ENCODE assay signal across 11 mouse cellular contexts in genomic region chr14:22807324-22807723, GRCm38 (mm10).
DNase-seq lines count a peak whose midpoint lies in the region; ATAC-seq lines count a peak whose summit lies in the region.
"Had no signal": no experiment of that assay in that cellular context is flagged by ENCODE, and none has a peak within 500 bp of the region (broad histone marks: within the 10 kb centered on the region; RNA-seq: fewer than 3 reads in every experiment).

No protein-coding gene starts in this region.

- H3K4me2 ChIP-seq in kidney, embryonic 15.5 days = peak overlapping the region; percentile 53
- peak overlapping the region; percentile 49 for H3K4me2 ChIP-seq in embryonic facial prominence, embryonic 12.5 days (replicated peaks)
- peak overlapping the region; percentile 55; the same call in 1 of the 2 replicates for H3K4me2 ChIP-seq in hindbrain, embryonic 15.5 days
- peak overlapping the region; percentile 47 for H3K4me2 ChIP-seq in neural tube, embryonic 12.5 days (replicated peaks)

- no peak overlapping the region for H3K9ac ChIP-seq in kidney, embryonic 15.5 days
- no peak overlapping the region for H3K9ac ChIP-seq in embryonic facial prominence, embryonic 12.5 days
- no peak overlapping the region for H3K9ac ChIP-seq in hindbrain, embryonic 15.5 days
- no peak overlapping the region for H3K9ac ChIP-seq in neural tube, embryonic 12.5 days

- peaks cover 64% of the 10 kb centered on the region for H3K4me1 ChIP-seq in kidney, embryonic 15.5 days
- H3K4me1 ChIP-seq in embryonic facial prominence, embryonic 12.5 days = peaks cover 14% of the 10 kb centered on the region
- H3K4me1 ChIP-seq in hindbrain, embryonic 15.5 days (replicated peaks) = peaks cover 24% of the 10 kb centered on the region
- peaks cover 22% of the 10 kb centered on the region for H3K4me1 ChIP-seq in neural tube, embryonic 12.5 days

- H3K36me3 ChIP-seq in kidney, embryonic 15.5 days = no peaks in the 10 kb centered on the region
- H3K36me3 ChIP-seq in embryonic facial prominence, embryonic 12.5 days = no peaks in the 10 kb centered on the region
- H3K36me3 ChIP-seq in hindbrain, embryonic 15.5 days = no peaks in the 10 kb centered on the region
- H3K36me3 ChIP-seq in neural tube, embryonic 12.5 days = no peaks in the 10 kb centered on the region

- H3K4me3 ChIP-seq in kidney, embryonic 15.5 days (replicated peaks) = no peak overlapping the region
- H3K4me3 ChIP-seq in embryonic facial prominence, embryonic 12.5 days = no peak overlapping the region
- no peak overlapping the region for H3K4me3 ChIP-seq in hindbrain, embryonic 15.5 days
- no peak overlapping the region for H3K4me3 ChIP-seq in neural tube, embryonic 12.5 days

- 8% methylated on average over 3 of the region's 3 CpGs for WGBS in kidney, embryonic 15.5 days
- WGBS in embryonic facial prominence, embryonic 12.5 days = 6% methylated on average over 3 of the region's 3 CpGs
- 20% methylated on average over 3 of the region's 3 CpGs for WGBS in hindbrain, embryonic 15.5 days
- under 1% methylated on average over 3 of the region's 3 CpGs for WGBS in neural tube, embryonic 12.5 days

- no peaks in the 10 kb centered on the region for H3K9me3 ChIP-seq in kidney, embryonic 15.5 days (replicated peaks)
- H3K9me3 ChIP-seq in embryonic facial prominence, embryonic 12.5 days = no peaks in the 10 kb centered on the region
- no peaks in the 10 kb centered on the region for H3K9me3 ChIP-seq in hindbrain, embryonic 15.5 days
- no peaks in the 10 kb centered on the region for H3K9me3 ChIP-seq in neural tube, embryonic 12.5 days

- DNase-seq in kidney, postnatal 25 days = no peak
- no peak for DNase-seq in layer of hippocampus, adult 9-10 months (ENCODE audit: low spot score)
- DNase-seq: layer of hippocampus, postnatal 36 days; lung, postnatal 4 days; right cerebral cortex, adult 18-20 months; thymus, postnatal 25 days had no signal

- 0 out of 2 replicates have a peak, but pooled peaks have one; percentile 46 for ATAC-seq in kidney, embryonic 15.5 days (replicated peaks; ENCODE audit: low FRiP score)
- ATAC-seq in embryonic facial prominence, embryonic 12.5 days (ENCODE audit: insufficient number of reproducible peaks, insufficient read depth, low FRiP score, low TSS enrichment) = no peak
- ATAC-seq in hindbrain, embryonic 15.5 days (ENCODE audit: low FRiP score, low read depth) = no peak
- no peak for ATAC-seq in neural tube, embryonic 12.5 days (ENCODE audit: low FRiP score, low read depth)
- no peak for ATAC-seq in megakaryocyte progenitor cell, adult 5-6 weeks (replicated peaks; ENCODE audit: poor library complexity)

- H3K27me3 ChIP-seq in kidney, embryonic 15.5 days = no peaks in the 10 kb centered on the region
- H3K27me3 ChIP-seq in embryonic facial prominence, embryonic 12.5 days = no peaks in the 10 kb centered on the region
- 0 out of 2 replicates have a peak, but pooled peaks cover 8% of the 10 kb centered on the region for H3K27me3 ChIP-seq in hindbrain, embryonic 15.5 days
- 0 out of 2 replicates have a peak, but pooled peaks cover 3% of the 10 kb centered on the region for H3K27me3 ChIP-seq in neural tube, embryonic 12.5 days (replicated peaks)

- peak overlapping the region; percentile 87 for H3K27ac ChIP-seq in kidney, embryonic 15.5 days
- H3K27ac ChIP-seq in embryonic facial prominence, embryonic 12.5 days = no peak overlapping the region
- no peak overlapping the region for H3K27ac ChIP-seq in hindbrain, embryonic 15.5 days (replicated peaks)
- no peak overlapping the region for H3K27ac ChIP-seq in neural tube, embryonic 12.5 days
